Mouse (Mus musculus) kidney, adult 2 months (tissue): ENCODE data around the gene Fhit. TPM values are rescaled to one million over a fixed set of nuclear protein-coding genes. Genes with fewer than 3 reads are reported as not detected.

Experiments
- DNase-seq: peaks from one replicate; pipeline ENCODE4 v3.0.0; 2021
- H3K27ac ChIP-seq: fragments of 200-500 bp; 2 replicates; pipeline ENCODE4 v1.5.1; 2012; ENCODE audit warnings: low read depth, low read length, control low read depth, inconsistent platforms; ENCODE audit not compliant: insufficient read depth
- H3K27me3 ChIP-seq: fragments of 200-500 bp; replicated peaks from 2 replicates; pipeline ENCODE4 v1.6.1; 2012; ENCODE audit warnings: mild to moderate bottlenecking, moderate library complexity, low read length, inconsistent platforms; ENCODE audit not compliant: control insufficient read depth, insufficient read depth
- H3K36me3 ChIP-seq: fragments of 200-500 bp; 2 replicates; pipeline ENCODE4 v1.6.1; 2012; ENCODE audit warnings: mild to moderate bottlenecking, moderate library complexity, low read length, inconsistent platforms; ENCODE audit not compliant: control insufficient read depth, insufficient read depth
- H3K4me1 ChIP-seq: fragments of 200-500 bp; 2 replicates; pipeline ENCODE4 v1.6.1; 2011; ENCODE audit warnings: low read length; ENCODE audit not compliant: control insufficient read depth, insufficient read depth
- H3K4me3 ChIP-seq: fragments of 200-500 bp; 2 replicates; pipeline ENCODE4 v1.5.1; 2011; ENCODE audit warnings: mild to moderate bottlenecking, low read depth, low read length, control low read depth; ENCODE audit not compliant: insufficient read depth
- CTCF ChIP-seq: fragments of 200-500 bp; conservative IDR thresholded peaks from 2 replicates; pipeline ENCODE4 v1.5.1; 2011; ENCODE audit warnings: low read depth, mild to moderate bottlenecking, control low read depth, low read length, moderate library complexity, mixed read lengths; ENCODE audit not compliant: insufficient read depth, insufficient read length
- POLR2A ChIP-seq: fragments of 200-500 bp; IDR thresholded peaks from one replicate; pipeline ENCODE4 v1.6.1; 2011; ENCODE audit warnings: low read depth, low read length, control low read depth
- WGBS: fragments of 180-500 bp; shearing (Covaris S2); methylation state at CpG from one replicate; pipeline ENCODE4 v1.1.7; 2018; 5-methylcytosine and 5-hydroxymethylcytosine counted together
- polyA plus RNA-seq: library from polyadenylated mRNA; depleted of rRNA; stranded (reverse); fragments of >200 nt; gene quantifications from 2 replicates; pipeline ENCODE4 v1.2.3, GENCODE M21; 2012

Gene Fhit
- polyA plus RNA-seq, 1 experiment: 21.3 TPM

- WGBS: 79% methylated on average over 1 of the region's 1 CpGs
- TF ChIP-seq POLR2A (no peak), CTCF (no peak)
Measured at GRCm38 (mm10) chr14:9698621-9699020, 1463.2 kb downstream of the Fhit start.

DNA sequence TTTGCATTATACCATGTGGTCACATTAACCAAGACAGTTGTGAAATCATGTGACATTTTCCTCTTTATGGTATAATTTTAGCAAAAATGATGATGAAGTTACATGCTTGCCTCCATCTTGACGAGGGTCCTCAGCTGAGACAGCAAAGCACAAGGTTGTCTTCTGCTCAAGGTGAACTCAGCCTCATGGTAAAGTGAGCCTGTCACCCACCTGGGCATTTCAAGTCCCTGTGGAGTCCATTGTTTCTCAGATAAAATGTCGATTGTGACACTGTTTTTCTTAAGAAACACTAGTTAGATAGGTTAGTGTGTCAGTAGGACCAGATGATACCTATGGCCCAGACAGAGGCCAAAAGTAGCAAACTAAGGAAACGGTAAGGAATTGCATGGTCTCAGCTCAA lies 1464.7 kb downstream of the Fhit start:
- 75% methylated on average over 3 of the region's 3 CpGs for WGBS
- Histone ChIP-seq H3K27ac (no peak overlapping the region), H3K27me3 (no peaks in the 10 kb centered on the region), H3K4me1 (no peaks in the 10 kb centered on the region), H3K4me3 (no peak overlapping the region), H3K36me3 (no peaks in the 10 kb centered on the region)
- no peak for TF ChIP-seq POLR2A
- TF ChIP-seq CTCF: no peak
- DNase-seq: no peak

More at GRCm38 (mm10) chr14:9698621-9699020, 1463.2 kb downstream of the Fhit start:
- H3K4me3 ChIP-seq: no peak overlapping the region
- no peak overlapping the region for H3K27ac ChIP-seq
- no peaks in the 10 kb centered on the region for H3K27me3 ChIP-seq
- no peaks in the 10 kb centered on the region for H3K4me1 ChIP-seq
- DNase-seq: no peak
- H3K36me3 ChIP-seq: no peaks in the 10 kb centered on the region

- TF ChIP-seq CTCF: no peak
- Histone ChIP-seq H3K27me3 (no peaks in the 10 kb centered on the region), H3K36me3 (no peaks in the 10 kb centered on the region), H3K4me1 (no peaks in the 10 kb centered on the region), H3K27ac (no peak overlapping the region), H3K4me3 (no peak overlapping the region)
- DNase-seq: no peak
- 75% methylated on average over 4 of the region's 4 CpGs for WGBS
Measured at GRCm38 (mm10) chr14:9696004-9696403, 1465.8 kb downstream of the Fhit start.

GRCm38 (mm10) chr14:9695217-9695690 lies 1466.6 kb downstream of the Fhit start:
- no peak for TF ChIP-seq CTCF
- TF ChIP-seq POLR2A: no peak
- DNase-seq: no peak
- no peaks in the 10 kb centered on the region for H3K4me1 ChIP-seq
- H3K27ac ChIP-seq: no peak overlapping the region
- no peaks in the 10 kb centered on the region for H3K27me3 ChIP-seq
- no peak overlapping the region for H3K4me3 ChIP-seq
- H3K36me3 ChIP-seq: no peaks in the 10 kb centered on the region
- WGBS: 85% methylated on average over 4 of the region's 4 CpGs

- WGBS: 81% methylated on average over 2 of the region's 2 CpGs
Measured at GRCm38 (mm10) chr14:9688664-9689257, 1473.1 kb downstream of the Fhit start.

GRCm38 (mm10) chr14:9684362-9684761 lies 1477.5 kb downstream of the Fhit start:
- WGBS: 97% methylated on average over 1 of the region's 1 CpGs
- TF ChIP-seq CTCF (no peak), POLR2A (no peak)
- Histone ChIP-seq H3K36me3 (no peaks in the 10 kb centered on the region), H3K27ac (no peak overlapping the region), H3K4me3 (no peak overlapping the region), H3K4me1 (no peaks in the 10 kb centered on the region), H3K27me3 (no peaks in the 10 kb centered on the region)
- no peak for DNase-seq

More at GRCm38 (mm10) chr14:9688664-9689257, 1473.1 kb downstream of the Fhit start:
- Histone ChIP-seq H3K27ac (no peak overlapping the region), H3K4me1 (no peaks in the 10 kb centered on the region), H3K4me3 (no peak overlapping the region), H3K27me3 (no peaks in the 10 kb centered on the region), H3K36me3 (no peaks in the 10 kb centered on the region)
- DNase-seq: no peak
- TF ChIP-seq POLR2A (no peak), CTCF (no peak)

DNA sequence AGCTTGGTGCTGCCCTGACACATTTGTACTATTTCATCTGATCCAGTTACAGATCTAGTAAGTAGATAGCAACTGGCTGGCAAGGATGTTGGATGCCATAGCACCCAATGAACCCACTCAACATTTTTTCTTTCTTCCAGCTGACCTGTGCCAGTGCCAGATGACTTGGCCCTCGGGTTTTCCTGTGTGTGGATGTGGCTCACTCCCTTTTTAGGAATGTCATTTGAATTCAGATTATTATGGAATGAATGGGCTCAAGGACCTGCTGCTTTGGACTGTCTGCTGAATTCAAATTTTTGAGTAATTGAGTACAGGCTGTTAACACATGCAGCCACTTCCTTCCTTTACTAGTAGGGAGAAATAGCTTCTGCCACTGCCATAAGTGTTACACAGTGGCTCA lies 1489.1 kb downstream of the Fhit start:
- Histone ChIP-seq H3K27ac (no peak overlapping the region), H3K36me3 (no peaks in the 10 kb centered on the region), H3K4me1 (no peaks in the 10 kb centered on the region), H3K4me3 (no peak overlapping the region), H3K27me3 (no peaks in the 10 kb centered on the region)
- DNase-seq: no peak
- TF ChIP-seq CTCF: no peak
- no peak for TF ChIP-seq POLR2A
- 18% methylated on average over 1 of the region's 1 CpGs for WGBS
